In the genomic region with DNA sequence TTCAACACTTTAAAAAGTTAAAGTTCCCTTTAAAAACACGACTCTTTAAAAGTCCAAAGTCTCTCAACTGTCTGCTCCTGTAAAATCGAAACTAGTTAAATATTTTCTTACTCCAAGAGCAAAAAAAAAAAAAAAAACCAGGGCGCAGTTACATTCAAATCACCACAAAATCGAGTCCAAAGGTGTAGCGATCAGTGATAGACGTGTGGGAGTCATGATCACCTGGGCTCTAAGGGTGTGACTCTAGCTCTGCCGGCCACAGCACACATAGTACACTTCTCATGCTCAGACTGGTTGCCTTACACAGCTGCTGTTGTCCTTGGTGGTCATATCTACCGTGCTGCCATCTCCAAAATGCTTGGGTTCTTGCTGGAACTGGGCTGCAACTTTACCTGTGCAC, we compare ENCODE assay signal across 21 mouse cellular contexts. TPM values are rescaled to one million over a fixed set of nuclear protein-coding genes. Genes with fewer than 3 reads are reported as not detected.
DNase-seq lines count a peak whose midpoint lies in the region; ATAC-seq lines count a peak whose summit lies in the region.
"Had no signal": no experiment of that assay in that cellular context is flagged by ENCODE, and none has a peak within 500 bp of the region (broad histone marks: within the 10 kb centered on the region; RNA-seq: fewer than 3 reads in every experiment).

No protein-coding gene starts in this region.

- no peaks in the 10 kb centered on the region for H3K27me3 ChIP-seq in intestine, embryonic 15.5 days (replicated peaks)
- H3K27me3 ChIP-seq in liver, embryonic 11.5 days (replicated peaks; ENCODE audit: control insufficient read depth, insufficient read depth, low read length) = no peaks in the 10 kb centered on the region; the same call in 1 of the 2 replicates
- H3K27me3 ChIP-seq in stomach, embryonic 14.5 days (ENCODE audit: control insufficient read depth, insufficient read depth, low read length) = no peaks in the 10 kb centered on the region
- no peaks in the 10 kb centered on the region; the same call in 1 of the 2 replicates for H3K27me3 ChIP-seq in forebrain, embryonic 14.5 days (replicated peaks; ENCODE audit: control insufficient read depth, insufficient read depth, low read length)
- H3K27me3 ChIP-seq: hindbrain, embryonic 15.5 days had no signal

- 57% methylated on average over 8 of the region's 8 CpGs for WGBS in intestine, embryonic 15.5 days
- WGBS in liver, embryonic 11.5 days = 64% methylated on average over 8 of the region's 8 CpGs
- WGBS in stomach, embryonic 14.5 days = 70% methylated on average over 8 of the region's 8 CpGs
- WGBS in forebrain, embryonic 14.5 days = 82% methylated on average over 8 of the region's 8 CpGs

- peak; percentile 99 for ATAC-seq in intestine, embryonic 15.5 days
- ATAC-seq in liver, embryonic 11.5 days (replicated peaks; ENCODE audit: low FRiP score) = peak; percentile 66
- 0 out of 2 replicates have a peak, but pooled peaks have one; percentile 72 for ATAC-seq in stomach, embryonic 14.5 days (ENCODE audit: insufficient number of reproducible peaks, insufficient read depth, low FRiP score, low read depth)
- ATAC-seq in forebrain, embryonic 14.5 days = no peak
- ATAC-seq: forebrain, embryonic 16.5 days; Patski had no signal

- no peaks in the 10 kb centered on the region for H3K36me3 ChIP-seq in intestine, embryonic 15.5 days
- no peaks in the 10 kb centered on the region for H3K36me3 ChIP-seq in liver, embryonic 11.5 days (ENCODE audit: control insufficient read depth, insufficient read depth, low read length)
- no peaks in the 10 kb centered on the region for H3K36me3 ChIP-seq in stomach, embryonic 14.5 days (ENCODE audit: control insufficient read depth, insufficient read depth, low read length)
- no peaks in the 10 kb centered on the region for H3K36me3 ChIP-seq in forebrain, embryonic 14.5 days (ENCODE audit: control insufficient read depth, insufficient read depth, low read length)
- H3K36me3 ChIP-seq: hindbrain, embryonic 15.5 days; limb, embryonic 13.5 days; midbrain, embryonic 10.5 days had no signal

- no peak overlapping the region for H3K4me3 ChIP-seq in intestine, embryonic 15.5 days (replicated peaks)
- H3K4me3 ChIP-seq in liver, embryonic 11.5 days (ENCODE audit: low read depth, low read length) = no peak overlapping the region
- no peak overlapping the region for H3K4me3 ChIP-seq in stomach, embryonic 14.5 days (ENCODE audit: low read depth, low read length)
- no peak overlapping the region for H3K4me3 ChIP-seq in forebrain, embryonic 14.5 days (ENCODE audit: low read depth, low read length)
- H3K4me3 ChIP-seq: erythroblast, embryonic 14.5 days; gastrocnemius, adult 2 months; hindbrain, embryonic 15.5 days; left cerebral cortex, adult 2 months; limb, embryonic 13.5 days; midbrain, embryonic 10.5 days had no signal

- no peaks in the 10 kb centered on the region for H3K9me3 ChIP-seq in intestine, embryonic 15.5 days
- H3K9me3 ChIP-seq in liver, embryonic 11.5 days (ENCODE audit: control insufficient read depth, low read length) = no peaks in the 10 kb centered on the region
- no peaks in the 10 kb centered on the region for H3K9me3 ChIP-seq in stomach, embryonic 14.5 days (ENCODE audit: control insufficient read depth, low read depth, low read length)
- H3K9me3 ChIP-seq in forebrain, embryonic 14.5 days (replicated peaks; ENCODE audit: control insufficient read depth, low read length) = no peaks in the 10 kb centered on the region
- H3K9me3 ChIP-seq: hindbrain, embryonic 15.5 days; limb, embryonic 13.5 days; midbrain, embryonic 10.5 days had no signal

- H3K9ac ChIP-seq in intestine, embryonic 15.5 days = no peak overlapping the region
- H3K9ac ChIP-seq in liver, embryonic 11.5 days (ENCODE audit: low read depth, low read length) = no peak overlapping the region
- H3K9ac ChIP-seq in stomach, embryonic 14.5 days (replicated peaks; ENCODE audit: low read depth, low read length) = no peak overlapping the region
- no peak overlapping the region for H3K9ac ChIP-seq in forebrain, embryonic 14.5 days (ENCODE audit: low read length)
- H3K9ac ChIP-seq: hindbrain, embryonic 15.5 days; limb, embryonic 13.5 days had no signal

- H3K4me1 ChIP-seq in intestine, embryonic 15.5 days (replicated peaks) = no peaks in the 10 kb centered on the region
- H3K4me1 ChIP-seq in liver, embryonic 11.5 days (replicated peaks; ENCODE audit: control insufficient read depth, insufficient read depth, low read length) = no peaks in the 10 kb centered on the region
- H3K4me1 ChIP-seq in stomach, embryonic 14.5 days (ENCODE audit: control insufficient read depth, insufficient read depth, low read length) = no peaks in the 10 kb centered on the region
- no peaks in the 10 kb centered on the region for H3K4me1 ChIP-seq in forebrain, embryonic 14.5 days (ENCODE audit: control insufficient read depth, insufficient read depth, low read length)
- H3K4me1 ChIP-seq: hindbrain, embryonic 15.5 days; limb, embryonic 13.5 days; midbrain, embryonic 10.5 days had no signal

- peak overlapping the region; percentile 56; the same call in 1 of the 2 replicates for H3K27ac ChIP-seq in intestine, embryonic 15.5 days
- no peak overlapping the region for H3K27ac ChIP-seq in liver, embryonic 11.5 days (ENCODE audit: low read depth, low read length)
- no peak overlapping the region; the same call in 1 of the 2 replicates for H3K27ac ChIP-seq in stomach, embryonic 14.5 days (ENCODE audit: low read length)
- H3K27ac ChIP-seq in forebrain, embryonic 14.5 days (ENCODE audit: low read depth, low read length) = no peak overlapping the region
- H3K27ac ChIP-seq: gastrocnemius, adult 2 months; hindbrain, embryonic 15.5 days; left cerebral cortex, adult 2 months; limb, embryonic 13.5 days; midbrain, embryonic 10.5 days had no signal

- no peak overlapping the region for H3K4me2 ChIP-seq in intestine, embryonic 15.5 days (replicated peaks)
- H3K4me2 ChIP-seq in liver, embryonic 11.5 days = no peak overlapping the region
- H3K4me2 ChIP-seq in stomach, embryonic 14.5 days (replicated peaks; ENCODE audit: low read depth, low read length) = no peak overlapping the region
- H3K4me2 ChIP-seq in forebrain, embryonic 14.5 days (ENCODE audit: low read length) = no peak overlapping the region
- H3K4me2 ChIP-seq: hindbrain, embryonic 15.5 days; limb, embryonic 13.5 days had no signal

- peak; percentile 58 for DNase-seq in heart, adult 11 months
- DNase-seq in heart, adult 8-10 months (ENCODE audit: low spot score) = no peak
- peak; percentile 26 for DNase-seq in liver, embryonic 11.5 days (ENCODE audit: low spot score)
- DNase-seq in thymus, postnatal 14 days = no peak
- no peak for DNase-seq in forebrain, embryonic 14.5 days (ENCODE audit: low spot score)
- no peak for DNase-seq in lung, postnatal 36 days
- DNase-seq: adrenal gland, postnatal 36 days; cerebellum, adult 9-11 months; gastrocnemius, adult 2 months; heart, postnatal 10 days; lung, postnatal 10 days; spleen, adult 18-20 months had no signal

RNA-seq across cellular contexts. Expression of gene Fam120b, which starts 6.6 kb away (rescaled TPM):
- 10 to 100 TPM; 11.2 to 14.7 (median 14.2) TPM for total RNA-seq in heart, adult 8-10 months (2022)
- polyA plus RNA-seq in intestine, embryonic 15.5 days (2015; fragmentation: Nextera tagmentation; extraction: Ambion mirVana) = 26.9 and 27.7 TPM in 2 replicates
- 13.0 and 15.3 TPM in 2 replicates for polyA plus RNA-seq in liver, embryonic 11.5 days (2014; fragmentation: Nextera tagmentation; extraction: Ambion mirVana)
- 30.3 and 30.7 TPM in 2 replicates for polyA plus RNA-seq in stomach, embryonic 14.5 days (2014; fragmentation: Nextera tagmentation; extraction: Ambion mirVana)
- 36.0 and 45.3 TPM in 2 replicates for polyA plus RNA-seq in forebrain, embryonic 14.5 days (2014; fragmentation: Nextera tagmentation; extraction: Ambion mirVana)

RNA-seq across cellular contexts. Expression of gene Dll1, which starts 12.7 kb away (rescaled TPM):
- 1 to 10 TPM; 3.7 to 7.3 (median 5.7) TPM for total RNA-seq in heart, adult 8-10 months (2022)
- 20.7 and 23.3 TPM in 2 replicates for polyA plus RNA-seq in intestine, embryonic 15.5 days (2015; fragmentation: Nextera tagmentation; extraction: Ambion mirVana)
- 2.2 and 2.3 TPM in 2 replicates for polyA plus RNA-seq in liver, embryonic 11.5 days (2014; fragmentation: Nextera tagmentation; extraction: Ambion mirVana)
- 12.9 and 13.5 TPM in 2 replicates for polyA plus RNA-seq in stomach, embryonic 14.5 days (2014; fragmentation: Nextera tagmentation; extraction: Ambion mirVana)
- 24.3 and 29.4 TPM in 2 replicates for polyA plus RNA-seq in forebrain, embryonic 14.5 days (2014; fragmentation: Nextera tagmentation; extraction: Ambion mirVana)

Comparison
In these comparisons a context has a peak if more than half of its experiments do, and no peak if none do; other contexts are left out.
1. DNase-seq: peak in heart, adult 11 months (single experiment) and liver, embryonic 11.5 days (single experiment); none in heart, adult 8-10 months (single experiment), thymus, postnatal 14 days (single experiment), forebrain, embryonic 14.5 days (single experiment) and lung, postnatal 36 days (single experiment).